ENCODE assay signal across 9 mouse cellular contexts in the genomic region with DNA sequence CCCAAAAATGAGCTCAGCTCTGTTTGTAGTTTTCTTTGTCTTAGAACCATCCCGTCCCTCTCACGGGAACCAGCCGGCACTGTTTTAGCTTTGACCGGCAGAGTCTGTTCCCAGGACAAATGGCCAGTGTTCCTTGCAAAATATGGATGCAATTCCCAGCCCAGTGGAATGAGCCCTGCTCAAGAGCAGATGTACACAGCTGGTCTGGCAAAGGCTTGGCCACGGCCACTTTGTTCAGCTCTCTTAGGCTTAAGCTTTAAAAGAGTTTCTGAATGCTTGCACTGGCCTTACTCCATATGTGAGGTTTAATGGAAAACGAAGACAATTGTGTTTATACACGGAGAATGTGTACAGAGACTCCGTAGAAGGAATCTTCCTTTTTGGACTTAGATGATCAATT.
DNase-seq lines count a peak whose midpoint lies in the region; ATAC-seq and TF ChIP-seq lines count a peak whose summit lies in the region.
"Had no signal": no experiment of that assay in that cellular context is flagged by ENCODE, and none has a peak within 500 bp of the region (broad histone marks: within the 10 kb centered on the region; RNA-seq: fewer than 3 reads in every experiment).

No protein-coding gene starts in this region.

- no peaks in the 10 kb centered on the region for H3K4me1 ChIP-seq in embryonic facial prominence, embryonic 11.5 days (ENCODE audit: control insufficient read depth, insufficient read depth, low read length)
- no peaks in the 10 kb centered on the region for H3K4me1 ChIP-seq in kidney, adult 2 months (ENCODE audit: control insufficient read depth, insufficient read depth, low read length)

- WGBS in embryonic facial prominence, embryonic 11.5 days, result 41% methylated on average over 8 of the region's 8 CpGs
- WGBS in kidney, adult 2 months, result 63% methylated on average over 8 of the region's 8 CpGs

- no peaks in the 10 kb centered on the region for H3K27me3 ChIP-seq in embryonic facial prominence, embryonic 11.5 days (ENCODE audit: control insufficient read depth, insufficient read depth, low read length)
- no peaks in the 10 kb centered on the region for H3K27me3 ChIP-seq in kidney, adult 2 months (replicated peaks; ENCODE audit: control insufficient read depth, insufficient read depth, low read length)
- H3K27me3 ChIP-seq: hindbrain, embryonic 15.5 days had no signal

- intact Hi-C loops in gastrocnemius, adult 2 months (cut with DNase I), result no loop called here

- no peak for TF ChIP-seq CTCF in gastrocnemius, adult 2 months (IDR thresholded peaks at IDR 0.05)
- no peak for TF ChIP-seq CTCF in kidney, adult 2 months (conservative IDR thresholded peaks at IDR 0.05; ENCODE audit: insufficient read depth, insufficient read length, low read depth, low read length)

- H3K9me3 ChIP-seq in embryonic facial prominence, embryonic 11.5 days (replicated peaks; ENCODE audit: control insufficient read depth, low read length), result no peaks in the 10 kb centered on the region
- H3K9me3 ChIP-seq: hindbrain, embryonic 15.5 days had no signal

- H3K4me2 ChIP-seq in embryonic facial prominence, embryonic 11.5 days (ENCODE audit: low read depth, low read length), result no peak overlapping the region
- H3K4me2 ChIP-seq: hindbrain, embryonic 15.5 days had no signal

- no peak overlapping the region for H3K9ac ChIP-seq in embryonic facial prominence, embryonic 11.5 days (replicated peaks; ENCODE audit: low read length)
- H3K9ac ChIP-seq: hindbrain, embryonic 15.5 days had no signal

- ATAC-seq in embryonic facial prominence, embryonic 11.5 days (replicated peaks; ENCODE audit: insufficient number of reproducible peaks, low FRiP score, low TSS enrichment, low read depth), result no peak
- ATAC-seq in frontal cortex, adult (ENCODE audit: low TSS enrichment), result no peak

- TF ChIP-seq POLR2A in kidney, adult 2 months (IDR thresholded peaks at IDR 0.05; ENCODE audit: low read depth, low read length), result no peak

- no peak overlapping the region for H3K27ac ChIP-seq in embryonic facial prominence, embryonic 11.5 days (replicated peaks; ENCODE audit: low read depth, low read length)
- H3K27ac ChIP-seq in gastrocnemius, adult 2 months, result no peak overlapping the region
- no peak overlapping the region for H3K27ac ChIP-seq in kidney, adult 2 months (ENCODE audit: insufficient read depth, low read depth, low read length)
- H3K27ac ChIP-seq: hindbrain, embryonic 15.5 days had no signal

- no peaks in the 10 kb centered on the region for H3K36me3 ChIP-seq in embryonic facial prominence, embryonic 11.5 days (replicated peaks; ENCODE audit: control insufficient read depth, insufficient read depth, low read depth, low read length)
- no peaks in the 10 kb centered on the region for H3K36me3 ChIP-seq in kidney, adult 2 months (ENCODE audit: control insufficient read depth, insufficient read depth, low read length)
- H3K36me3 ChIP-seq: hindbrain, embryonic 15.5 days had no signal

- no peak overlapping the region for H3K4me3 ChIP-seq in embryonic facial prominence, embryonic 11.5 days (ENCODE audit: low read depth, low read length)
- H3K4me3 ChIP-seq in gastrocnemius, adult 2 months, result no peak overlapping the region
- H3K4me3 ChIP-seq in kidney, adult 2 months (ENCODE audit: insufficient read depth, low read depth, low read length), result no peak overlapping the region
- H3K4me3 ChIP-seq: hindbrain, embryonic 15.5 days had no signal

- DNase-seq in embryonic facial prominence, embryonic 11.5 days (ENCODE audit: low spot score), result peak; percentile 34
- peak; percentile 54 for DNase-seq in gastrocnemius, adult 2 months
- peak; percentile 38 for DNase-seq in kidney, adult 2 months
- DNase-seq in lung, postnatal 36 days, result peak; percentile 70
- DNase-seq in right cerebral cortex, postnatal 14 days, result no peak
- DNase-seq in spleen, adult 18-20 months, result no peak
- DNase-seq: cerebellum, adult 2 months had no signal

Comparison
In these comparisons a context has a peak if more than half of its experiments do, and no peak if none do; other contexts are left out.
1. DNase-seq: peak in embryonic facial prominence, embryonic 11.5 days (single experiment), gastrocnemius, adult 2 months (single experiment), kidney, adult 2 months (single experiment) and lung, postnatal 36 days (single experiment); none in right cerebral cortex, postnatal 14 days (single experiment) and spleen, adult 18-20 months (0 of 2).